Mouse (Mus musculus) urinary bladder, postnatal 25 days (tissue): ENCODE data around the gene Setd7.
"Not testable (repeated sequence)": the region's sequence is repeated elsewhere in the genome, so short reads cannot be mapped to it uniquely, and the experiment has no call there.

ENCODE experiments used
- DNase-seq: peaks from one replicate; pipeline ENCODE4 v3.0.0; 2022; ENCODE audit warnings: low spot score

The Setd7 gene

DNA sequence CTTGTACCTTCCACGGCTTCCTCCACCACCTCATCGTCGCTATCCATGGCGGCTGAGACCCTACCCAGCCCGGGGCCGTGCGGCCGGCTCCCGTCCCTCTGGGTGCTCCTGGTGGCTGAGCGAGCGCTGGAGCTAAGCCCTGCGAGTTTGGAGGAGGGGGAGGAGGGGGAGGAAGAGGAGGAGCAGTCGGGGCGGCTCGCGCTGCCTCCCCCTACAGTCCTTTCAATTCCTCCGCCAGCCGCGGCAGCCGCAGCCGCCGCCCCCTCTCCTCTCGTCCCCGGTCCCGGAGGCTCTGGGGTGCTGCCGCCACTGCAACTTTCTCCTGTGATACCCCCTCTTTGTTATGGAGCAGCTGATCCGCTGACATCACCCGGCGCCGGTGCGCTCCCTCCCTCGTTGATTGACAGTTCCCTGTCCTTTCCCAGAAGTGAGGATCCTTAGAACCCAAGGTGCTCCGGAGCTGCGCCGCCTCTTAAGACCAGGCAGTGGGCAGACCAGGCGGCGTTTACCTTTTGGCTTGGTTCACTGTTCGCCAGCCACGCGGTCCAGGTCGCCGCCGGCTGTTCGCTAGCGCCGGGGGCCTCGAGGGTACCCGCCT is at the start of gene Setd7:
Setd7 (minus strand) TSS at position 369 of the 598 bp plus-strand sequence.
- DNase-seq: peak; percentile 71

DNA sequence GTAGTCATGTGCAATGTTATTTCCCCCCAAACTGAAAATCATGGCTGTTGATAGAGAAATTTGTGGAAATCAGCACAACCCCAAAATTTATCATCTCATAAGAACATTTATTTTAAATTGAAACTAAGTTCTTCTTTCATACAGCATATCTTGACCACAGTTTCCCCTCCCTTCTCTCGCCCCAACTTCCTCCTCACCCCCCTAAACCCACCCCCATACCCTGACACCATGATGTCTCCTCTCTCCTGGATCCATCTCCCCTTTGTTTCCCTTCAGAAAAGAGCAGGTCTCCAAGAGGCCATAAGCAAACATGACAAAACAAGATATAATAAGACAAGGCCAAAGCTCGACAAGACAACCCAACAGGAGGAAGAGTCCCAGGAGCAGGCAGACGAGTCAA is 43.8 kb upstream of the Setd7 start:
- DNase-seq: no peak

DNA sequence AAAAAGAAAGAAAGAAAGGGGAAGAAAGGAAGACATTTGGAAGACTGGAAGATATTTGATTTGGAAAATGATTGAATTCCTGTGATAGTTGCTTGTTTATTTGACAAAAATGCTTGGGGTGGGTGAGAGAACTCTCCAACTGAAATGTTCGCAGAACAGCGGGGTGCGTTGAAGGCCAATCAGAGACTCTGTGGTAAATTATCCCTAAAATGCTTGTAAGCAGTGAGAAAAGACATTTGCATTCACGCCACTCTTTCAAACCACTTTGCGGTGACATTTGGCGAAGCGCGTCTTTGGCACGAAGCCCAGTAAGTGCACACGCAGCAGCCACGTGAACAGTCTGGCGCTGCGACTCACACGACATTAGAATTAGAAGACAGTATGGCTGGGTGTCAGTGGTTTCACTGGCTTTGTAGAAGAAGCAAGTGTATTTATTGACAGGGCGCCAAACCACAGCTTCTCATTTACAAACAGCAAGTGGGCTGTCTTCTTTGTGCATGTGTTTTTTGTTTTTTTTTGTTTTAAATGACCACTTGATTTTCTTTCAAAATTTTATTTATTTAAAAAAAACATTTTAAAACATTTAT is 43.1 kb upstream of the Setd7 start:
- DNase-seq: no peak

DNA sequence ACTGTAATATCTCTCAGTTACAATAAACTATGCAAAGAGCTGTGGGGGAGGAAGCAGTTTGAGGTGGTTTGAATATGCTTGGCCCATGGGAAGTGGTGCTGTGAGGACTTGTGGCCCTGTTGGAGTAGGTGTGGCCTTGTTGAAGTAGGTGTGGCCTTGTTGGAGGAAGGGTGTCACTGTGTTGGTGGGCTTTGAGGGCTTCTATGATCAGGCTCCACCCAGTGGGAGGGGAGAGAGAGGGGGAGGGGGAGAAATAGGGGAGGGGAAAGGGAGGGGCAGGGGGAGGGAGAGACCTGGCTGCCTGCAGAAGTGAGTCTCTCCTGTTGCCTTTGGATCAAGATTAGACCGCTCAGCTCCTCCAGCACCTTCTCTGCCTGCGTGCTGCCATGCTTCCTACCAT is 40.8 kb upstream of the Setd7 start:
- no peak for DNase-seq

GRCm38 (mm10) chr3:51600728-51601127 is 40.0 kb upstream of the Setd7 start:
- no peak for DNase-seq

DNA sequence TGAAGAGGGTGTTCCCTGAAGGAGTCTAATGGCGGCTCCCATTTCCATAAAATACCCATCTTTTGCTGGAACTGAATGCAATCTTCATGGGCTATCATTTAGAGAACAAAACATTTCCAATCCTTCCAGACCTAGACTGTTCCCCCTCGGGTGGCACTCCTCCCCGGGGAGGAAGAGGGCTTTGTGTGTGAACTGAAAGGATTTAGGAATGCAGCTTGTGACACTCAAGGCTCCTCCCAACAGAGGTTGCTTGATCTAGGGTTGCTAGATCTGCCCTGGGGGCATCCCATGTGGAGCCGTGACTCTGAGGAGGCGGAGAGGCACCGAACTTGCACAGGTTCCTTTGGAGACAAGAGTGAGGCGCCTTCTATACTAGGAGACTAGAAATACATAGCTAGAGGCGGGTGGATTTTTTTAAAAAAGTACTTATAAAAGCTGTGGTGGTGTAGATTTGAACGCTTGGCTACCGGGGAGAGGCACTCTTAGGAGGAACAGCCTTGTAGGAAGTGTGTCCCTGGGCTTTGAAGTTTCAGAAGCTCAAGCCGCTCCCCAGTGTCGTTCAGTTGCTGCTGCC is 38.5 kb upstream of the Setd7 start:
- DNase-seq: no peak

GRCm38 (mm10) chr3:51596538-51596937 is 35.9 kb upstream of the Setd7 start:
- DNase-seq: no peak

DNA sequence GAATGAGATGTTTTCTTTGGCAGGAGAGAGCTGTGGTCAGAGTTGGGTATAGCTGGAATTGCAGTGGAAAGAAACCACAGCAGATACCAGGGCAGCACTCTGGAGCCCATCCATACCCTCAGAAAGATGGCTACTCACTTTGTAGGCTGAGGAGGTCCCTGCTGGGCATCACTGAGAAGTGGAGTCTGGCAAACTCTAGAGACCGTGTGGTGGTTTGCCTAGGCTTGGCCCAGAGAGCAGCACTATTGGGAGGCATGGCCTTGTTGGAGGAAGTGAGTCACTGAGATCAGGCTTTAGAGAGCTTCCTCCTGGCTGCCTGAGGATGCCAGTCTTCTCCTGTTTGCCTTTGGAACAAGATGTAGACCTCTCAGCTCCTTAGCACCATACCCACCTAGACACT is 32.8 kb upstream of the Setd7 start:
- no peak for DNase-seq

DNA sequence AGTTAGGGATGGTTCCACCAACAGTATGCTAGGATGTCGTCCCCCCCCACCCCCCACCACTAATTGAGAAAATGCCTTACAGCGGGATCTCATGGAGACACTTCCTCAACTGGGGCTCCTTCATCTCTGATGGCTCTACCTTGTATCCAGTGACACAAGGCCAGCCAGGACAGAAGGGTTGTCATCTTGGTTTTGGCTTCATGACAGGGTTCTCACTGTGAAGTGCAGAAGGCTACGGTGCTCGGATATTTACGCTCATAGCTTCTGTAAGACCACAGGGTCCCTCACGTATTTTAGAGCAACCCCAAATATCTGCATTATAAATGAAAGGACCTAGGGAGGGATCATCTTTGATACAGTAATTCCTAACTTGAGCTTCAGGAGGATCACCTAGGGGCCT is 30.9 kb upstream of the Setd7 start:
- DNase-seq: no peak

DNA sequence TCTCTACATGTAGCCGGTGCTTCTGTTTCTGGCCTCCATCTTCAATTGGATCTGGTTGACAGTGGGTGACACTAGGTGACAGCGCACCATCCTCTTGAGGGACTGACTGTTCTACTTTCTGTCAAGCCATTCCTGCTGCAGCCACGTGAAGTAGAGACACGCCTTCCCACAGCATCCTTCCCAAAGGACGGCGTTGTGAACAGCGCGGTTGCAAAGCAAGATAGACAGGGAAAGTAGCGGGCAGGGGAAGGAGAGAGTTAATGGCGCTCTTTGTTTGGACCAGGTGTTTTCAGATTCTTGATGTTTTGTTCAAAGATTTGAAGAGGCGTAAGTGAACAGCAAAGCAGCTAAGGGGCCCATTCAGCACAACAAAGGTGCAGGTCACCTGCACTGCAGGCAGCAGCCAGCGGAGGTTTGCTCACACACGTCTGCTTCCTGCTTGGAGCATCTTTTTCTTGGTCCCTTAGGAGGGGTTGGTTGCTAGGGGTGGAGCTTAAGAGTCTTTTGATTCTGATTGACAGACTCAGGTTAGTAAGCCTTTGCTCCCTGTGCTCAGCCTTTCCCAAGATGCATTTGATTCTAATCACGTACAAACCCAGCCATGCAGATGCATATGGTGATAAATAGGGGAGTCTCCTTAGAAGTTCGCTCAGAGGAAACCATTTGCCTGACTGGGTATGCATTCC is 29.7 kb upstream of the Setd7 start:
- DNase-seq: no peak

GRCm38 (mm10) chr3:51587697-51588262 is 27.1 kb upstream of the Setd7 start:
- DNase-seq: no peak

- peak; percentile 80 for DNase-seq
These were observed 23.1 kb upstream of the Setd7 start for GRCm38 (mm10) chr3:51583574-51584391.

DNA sequence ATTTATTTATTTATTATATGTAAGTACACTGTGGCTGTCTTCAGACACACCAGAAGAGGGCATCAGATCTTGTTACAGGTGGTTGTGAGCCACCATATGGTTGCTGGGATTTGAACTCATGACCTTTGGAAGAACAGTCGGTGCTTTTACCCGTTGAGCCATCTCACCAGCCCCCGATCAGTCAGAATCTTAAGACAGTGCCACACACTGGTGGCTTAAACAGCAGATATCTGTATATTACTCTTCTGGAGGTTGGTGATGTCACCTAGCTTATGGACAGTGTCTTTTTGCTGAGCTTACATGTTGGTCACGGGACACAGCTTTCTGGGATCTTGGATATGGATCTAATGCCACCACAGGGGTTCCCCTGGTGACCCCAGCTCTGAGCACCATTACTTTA is 18.6 kb upstream of the Setd7 start:
- DNase-seq: not testable (repeated sequence)

- DNase-seq: peak; percentile 56
These were observed 17.4 kb upstream of the Setd7 start for GRCm38 (mm10) chr3:51577816-51578749.

GRCm38 (mm10) chr3:51577359-51577758 is 16.7 kb upstream of the Setd7 start:
- DNase-seq: no peak

- no peak for DNase-seq
These were observed 13.2 kb upstream of the Setd7 start for GRCm38 (mm10) chr3:51573915-51574314.

DNA sequence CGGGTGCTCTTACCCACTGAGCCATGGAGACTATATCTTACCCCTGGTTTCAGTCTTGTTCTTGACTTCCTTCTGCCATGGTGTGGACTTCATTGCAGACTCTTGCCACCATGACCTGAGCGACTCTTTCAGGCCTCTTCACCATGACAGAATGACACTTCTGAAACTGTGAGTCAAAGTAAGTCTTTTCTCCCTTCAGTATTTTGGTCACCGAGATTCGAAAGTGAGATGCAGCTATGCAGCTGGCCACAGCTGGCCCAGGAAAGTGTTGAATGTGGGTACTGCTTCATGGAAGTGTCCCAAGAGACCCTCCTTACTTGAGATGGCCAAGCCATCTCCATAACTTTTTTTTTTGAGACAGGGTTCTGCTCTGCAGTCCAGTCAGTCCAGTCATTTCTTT is 9.5 kb upstream of the Setd7 start:
- no peak for DNase-seq

DNA sequence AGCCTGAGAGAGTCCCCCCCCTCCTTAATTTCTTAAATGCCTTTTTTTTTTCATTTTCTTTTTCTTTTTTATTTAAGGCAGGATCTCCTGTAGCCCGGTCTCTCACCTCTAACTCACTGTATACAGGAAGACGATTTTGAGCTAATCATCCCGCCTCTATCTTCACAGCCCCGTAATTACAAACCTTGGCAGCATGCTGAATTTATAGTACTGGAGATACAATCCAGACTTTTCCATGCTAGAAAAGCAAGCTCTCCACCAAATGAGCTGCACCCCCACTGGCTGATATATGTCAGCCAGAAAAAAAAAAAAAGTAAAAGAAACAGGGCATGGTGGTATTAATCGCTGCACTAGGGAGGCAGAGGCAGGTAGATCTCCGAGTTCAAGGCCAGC is 1.3 kb upstream of the Setd7 start:
- no peak for DNase-seq

DNA sequence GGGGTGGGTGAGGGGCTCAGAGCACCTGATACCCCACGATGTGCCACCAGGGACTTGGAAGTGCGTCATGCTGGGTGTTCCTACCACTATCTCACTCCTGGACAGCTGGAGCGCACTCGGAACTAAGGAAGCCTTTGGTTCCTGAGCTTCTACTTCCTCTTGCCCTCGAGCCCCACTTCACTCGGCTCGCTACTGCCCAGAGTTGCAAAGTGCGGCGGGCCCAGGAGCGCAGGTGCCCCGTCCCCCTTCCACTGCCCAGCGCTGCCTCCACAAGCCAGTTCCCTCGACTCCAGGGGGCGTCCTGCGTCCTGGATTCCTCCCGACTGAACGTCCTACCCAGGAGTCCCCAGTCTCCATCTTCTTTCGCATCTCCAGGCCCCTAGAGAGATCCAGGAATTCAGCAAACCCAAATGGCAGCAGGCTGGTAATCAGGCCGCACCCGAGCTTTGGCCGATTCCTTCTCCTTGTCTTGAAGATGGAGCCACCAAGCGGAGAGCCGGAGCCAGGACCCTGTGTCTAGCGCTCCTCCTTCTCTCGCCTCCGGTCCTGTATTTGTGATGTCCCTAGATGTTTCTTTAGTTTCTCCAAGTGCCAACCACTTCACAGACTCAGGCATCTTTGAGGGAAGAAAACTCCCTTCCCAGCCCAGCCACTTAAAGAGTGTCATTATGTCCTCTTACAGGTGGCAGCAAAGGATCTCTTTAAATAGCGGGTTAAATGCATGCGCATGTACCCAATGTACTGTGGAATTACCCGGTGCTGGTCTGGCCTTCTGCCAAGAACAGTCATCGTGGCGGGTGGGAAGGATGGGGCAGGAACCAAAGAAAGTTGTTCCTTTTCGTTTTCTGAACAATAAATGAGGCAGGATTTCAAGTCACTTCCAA is 672 bp upstream of the Setd7 start:
- DNase-seq: peak; percentile 50
